Mouse (Mus musculus): ENCODE measurements around the gene Cdk18. TPM values are rescaled to one million over a fixed set of nuclear protein-coding genes. Genes with fewer than 3 reads are reported as not detected.

Cdk18 gene
- total RNA-seq, 1 experiment from 2014 or later, result 6.4 TPM

GRCm38 (mm10) chr1:132135631-132136030 is 3.9 kb downstream of the Cdk18 start:
- ATAC-seq (replicated peaks in 1 of 2; ENCODE audit: insufficient read depth in 1 of 2, low FRiP score in 2 of 2, low TSS enrichment in 1 of 2, low read depth in 1 of 2, poor library complexity in 2 of 2, severe bottlenecking in 2 of 2), result no peak

GRCm38 (mm10) chr1:132128311-132128710 is 11.2 kb downstream of the Cdk18 start:
- no peak for ATAC-seq (replicated peaks in 1 of 2; ENCODE audit: insufficient read depth in 1 of 2, low FRiP score in 2 of 2, low TSS enrichment in 1 of 2, low read depth in 1 of 2, poor library complexity in 2 of 2, severe bottlenecking in 2 of 2)

GRCm38 (mm10) chr1:132125803-132126405 is 13.6 kb downstream of the Cdk18 start:
- peak; percentile 77 to 82 for ATAC-seq (replicated peaks in 1 of 2; ENCODE audit: insufficient read depth in 1 of 2, low FRiP score in 2 of 2, low TSS enrichment in 1 of 2, low read depth in 1 of 2, poor library complexity in 2 of 2, severe bottlenecking in 2 of 2)

- ATAC-seq (replicated peaks in 1 of 2; ENCODE audit: insufficient read depth in 1 of 2, low FRiP score in 2 of 2, low TSS enrichment in 1 of 2, low read depth in 1 of 2, poor library complexity in 2 of 2, severe bottlenecking in 2 of 2), result no peak
These were observed 14.2 kb downstream of the Cdk18 start for GRCm38 (mm10) chr1:132125249-132125648.

GRCm38 (mm10) chr1:132123420-132124014 is 16.0 kb downstream of the Cdk18 start:
- ATAC-seq (replicated peaks in 1 of 2; ENCODE audit: insufficient read depth in 1 of 2, low FRiP score in 2 of 2, low TSS enrichment in 1 of 2, low read depth in 1 of 2, poor library complexity in 2 of 2, severe bottlenecking in 2 of 2), result no peak

GRCm38 (mm10) chr1:132121895-132122294 is 17.6 kb downstream of the Cdk18 start:
- no peak for ATAC-seq (replicated peaks in 1 of 2; ENCODE audit: insufficient read depth in 1 of 2, low FRiP score in 2 of 2, low TSS enrichment in 1 of 2, low read depth in 1 of 2, poor library complexity in 2 of 2, severe bottlenecking in 2 of 2)

GRCm38 (mm10) chr1:132121236-132121635 is 18.2 kb downstream of the Cdk18 start:
- peak; percentile 26 to 47; a peak in 3 of 4 replicates for ATAC-seq (replicated peaks in 1 of 2; ENCODE audit: insufficient read depth in 1 of 2, low FRiP score in 2 of 2, low TSS enrichment in 1 of 2, low read depth in 1 of 2, poor library complexity in 2 of 2, severe bottlenecking in 2 of 2)

- ATAC-seq (replicated peaks in 1 of 2; ENCODE audit: insufficient read depth in 1 of 2, low FRiP score in 2 of 2, low TSS enrichment in 1 of 2, low read depth in 1 of 2, poor library complexity in 2 of 2, severe bottlenecking in 2 of 2), result peak in 1 of 2 experiments; percentile 47; a peak in 2 of 4 replicates
These were observed 22.9 kb downstream of the Cdk18 start for GRCm38 (mm10) chr1:132116606-132117005.

- ATAC-seq (replicated peaks in 1 of 2; ENCODE audit: insufficient read depth in 1 of 2, low FRiP score in 2 of 2, low TSS enrichment in 1 of 2, low read depth in 1 of 2, poor library complexity in 2 of 2, severe bottlenecking in 2 of 2), result no peak
These were observed 26.4 kb downstream of the Cdk18 start for GRCm38 (mm10) chr1:132113098-132113497.

GRCm38 (mm10) chr1:132112426-132112825 is 27.1 kb downstream of the Cdk18 start:
- no peak for ATAC-seq (replicated peaks in 1 of 2; ENCODE audit: insufficient read depth in 1 of 2, low FRiP score in 2 of 2, low TSS enrichment in 1 of 2, low read depth in 1 of 2, poor library complexity in 2 of 2, severe bottlenecking in 2 of 2)

- no peak for ATAC-seq (replicated peaks in 1 of 2; ENCODE audit: insufficient read depth in 1 of 2, low FRiP score in 2 of 2, low TSS enrichment in 1 of 2, low read depth in 1 of 2, poor library complexity in 2 of 2, severe bottlenecking in 2 of 2)
These were observed 28.1 kb downstream of the Cdk18 start for GRCm38 (mm10) chr1:132111411-132111810.

GRCm38 (mm10) chr1:132109368-132109767 is 30.1 kb downstream of the Cdk18 start:
- no peak for ATAC-seq (replicated peaks in 1 of 2; ENCODE audit: insufficient read depth in 1 of 2, low FRiP score in 2 of 2, low TSS enrichment in 1 of 2, low read depth in 1 of 2, poor library complexity in 2 of 2, severe bottlenecking in 2 of 2)

GRCm38 (mm10) chr1:132104353-132104752 is 35.1 kb downstream of the Cdk18 start:
- ATAC-seq (replicated peaks in 1 of 2; ENCODE audit: insufficient read depth in 1 of 2, low FRiP score in 2 of 2, low TSS enrichment in 1 of 2, low read depth in 1 of 2, poor library complexity in 2 of 2, severe bottlenecking in 2 of 2), result no peak

- ATAC-seq (replicated peaks in 1 of 2; ENCODE audit: insufficient read depth in 1 of 2, low FRiP score in 2 of 2, low TSS enrichment in 1 of 2, low read depth in 1 of 2, poor library complexity in 2 of 2, severe bottlenecking in 2 of 2), result peak; percentile 58 to 59
These were observed 37.4 kb downstream of the Cdk18 start for GRCm38 (mm10) chr1:132101953-132102697.

GRCm38 (mm10) chr1:132099775-132100174 is 39.7 kb downstream of the Cdk18 start:
- ATAC-seq (replicated peaks in 1 of 2; ENCODE audit: insufficient read depth in 1 of 2, low FRiP score in 2 of 2, low TSS enrichment in 1 of 2, low read depth in 1 of 2, poor library complexity in 2 of 2, severe bottlenecking in 2 of 2), result no peak

- ATAC-seq (replicated peaks in 1 of 2; ENCODE audit: insufficient read depth in 1 of 2, low FRiP score in 2 of 2, low TSS enrichment in 1 of 2, low read depth in 1 of 2, poor library complexity in 2 of 2, severe bottlenecking in 2 of 2), result no peak
These were observed 40.5 kb downstream of the Cdk18 start for GRCm38 (mm10) chr1:132099016-132099415.

- ATAC-seq (replicated peaks in 1 of 2; ENCODE audit: insufficient read depth in 1 of 2, low FRiP score in 2 of 2, low TSS enrichment in 1 of 2, low read depth in 1 of 2, poor library complexity in 2 of 2, severe bottlenecking in 2 of 2), result no peak
These were observed 41.4 kb downstream of the Cdk18 start for GRCm38 (mm10) chr1:132098076-132098475.

GRCm38 (mm10) chr1:132095356-132096004 is 44.0 kb downstream of the Cdk18 start:
- ATAC-seq (replicated peaks in 1 of 2; ENCODE audit: insufficient read depth in 1 of 2, low FRiP score in 2 of 2, low TSS enrichment in 1 of 2, low read depth in 1 of 2, poor library complexity in 2 of 2, severe bottlenecking in 2 of 2), result peak; percentile 90 to 91
